Mouse (Mus musculus): ENCODE data around the gene Ankdd1a. TPM values are rescaled to one million over a fixed set of nuclear protein-coding genes. Genes with fewer than 3 reads are reported as not detected.

Ankdd1a gene
- not detected in 2 replicates for total RNA-seq (2012; rRNA removed)
- total RNA-seq (2014; rRNA removed) = not detected in 2 replicates
- polyA plus RNA-seq (2012; ENCODE audit: insufficient read length, low read depth) = not detected in 2 replicates

DNA sequence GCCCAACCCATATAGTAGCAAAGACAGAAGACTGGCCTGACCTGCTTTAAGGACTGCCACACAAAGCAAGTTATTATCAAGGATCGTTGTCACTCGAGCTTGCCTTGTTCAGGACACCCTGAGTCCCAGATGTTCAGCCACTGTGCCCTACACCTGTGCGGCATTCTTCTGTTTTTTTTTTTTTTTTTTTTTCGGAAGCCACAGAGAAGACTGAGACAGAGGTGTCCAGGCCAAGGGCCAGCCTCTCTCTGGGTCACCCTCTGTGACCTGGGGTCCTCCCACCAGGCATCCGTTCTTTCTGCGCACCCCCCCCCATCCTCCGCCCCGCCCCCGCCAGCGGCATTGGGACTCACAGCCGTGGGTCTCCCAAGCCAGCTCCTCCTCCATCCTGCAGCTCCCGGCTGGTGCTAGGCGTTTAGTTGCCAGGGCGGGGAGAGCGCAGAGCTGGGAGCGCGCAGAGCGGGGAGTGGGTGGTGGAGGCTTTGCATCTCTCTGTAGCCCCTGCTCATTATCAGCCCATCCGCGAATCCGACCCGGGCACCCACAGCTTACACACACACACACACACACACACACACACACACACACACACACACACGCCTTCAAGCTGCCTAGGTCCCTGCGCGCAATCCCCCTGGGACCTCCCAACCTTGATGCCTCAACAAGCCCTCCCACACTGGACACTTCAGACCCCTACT lies at the start of gene Ankdd1a:
Gene Ankdd1a, minus strand, starts transcription at position 387 of the 698 bp plus-strand sequence.
- no peak within 1 kb of the TSS for H3K9ac ChIP-seq (ENCODE audit: insufficient read depth, low read depth)
- DNase-seq (ENCODE audit: extremely low read depth) = no peak
- H3K9me3 ChIP-seq (replicated peaks; ENCODE audit: low read length) = no peaks in the 10 kb centered on the region
- H3K27me3 ChIP-seq (replicated peaks) = no peaks in the 10 kb centered on the region
- peaks cover 0 to 5% of the 10 kb centered on the region in 2 experiments; a peak in 2 of 4 replicates for H3K4me1 ChIP-seq (ENCODE audit: control insufficient read depth in 1 of 2, insufficient read depth in 2 of 2)
- in situ Hi-C loops (cut with MboI; ENCODE audit: low pct_ligation_motif_present, low pct_unique_long_range_greater_than_20kb, low sequenced_read_pairs) (loop anchor here (10.0 kb wide), 1 partner anchor 135 kb away; no protein-coding TSS in a partner anchor), dilution Hi-C loops (cut with MboI; ENCODE audit: extremely low pct_ligation_motif_present, extremely low pct_unique_long_range_greater_than_20kb, low sequenced_read_pairs) (no loop called here)
- TF ChIP-seq MXI1 (IDR thresholded peaks at IDR 0.05; ENCODE audit: low read depth, low read length) = no peak
- no peak for TF ChIP-seq MAX (IDR thresholded peaks at IDR 0.05; ENCODE audit: low read length)
- TF ChIP-seq BHLHE40 (IDR thresholded peaks at IDR 0.05; ENCODE audit: low read depth, low read length) = no peak
- no peak for TF ChIP-seq ETS1 (conservative IDR thresholded peaks at IDR 0.05; ENCODE audit: low read depth, low read length)
- no peak for TF ChIP-seq ZNF384 (IDR thresholded peaks at IDR 0.05; ENCODE audit: low read depth, low read length)
- no peak for TF ChIP-seq ZMIZ1 (IDR thresholded peaks at IDR 0.05; ENCODE audit: low read depth, low read length)
- no peak for TF ChIP-seq SIN3A (IDR thresholded peaks at IDR 0.05; ENCODE audit: low read length)
- no peak for TF ChIP-seq HCFC1 (IDR thresholded peaks at IDR 0.05; ENCODE audit: low read depth, low read length)
- TF ChIP-seq JUND (conservative IDR thresholded peaks at IDR 0.05; ENCODE audit: low read depth, low read length) = no peak
- TF ChIP-seq ZKSCAN1 (IDR thresholded peaks at IDR 0.05; ENCODE audit: borderline replicate concordance, low read depth, low read length) = no peak
- no peak within 1 kb of the TSS for H3K4me2 ChIP-seq (ENCODE audit: insufficient read depth, low read depth, poor library complexity, severe bottlenecking)
- H3K4me3 ChIP-seq (replicated peaks in 1 of 3; ENCODE audit: low read depth in 2 of 3, low read length in 2 of 3, poor library complexity in 1 of 3) = no peak within 1 kb of the TSS
- no peaks in the 10 kb centered on the region for H3K36me3 ChIP-seq (replicated peaks in 1 of 2; ENCODE audit: control insufficient read depth in 1 of 2, insufficient read depth in 1 of 2, low read length in 1 of 2)
- H3K27ac ChIP-seq (ENCODE audit: insufficient read depth, low read depth) = no peak within 1 kb of the TSS
- H3K79me2 ChIP-seq (replicated peaks; ENCODE audit: control insufficient read depth, extremely low read depth, insufficient read depth, poor library complexity, severe bottlenecking) = no peaks in the 10 kb centered on the region

DNA sequence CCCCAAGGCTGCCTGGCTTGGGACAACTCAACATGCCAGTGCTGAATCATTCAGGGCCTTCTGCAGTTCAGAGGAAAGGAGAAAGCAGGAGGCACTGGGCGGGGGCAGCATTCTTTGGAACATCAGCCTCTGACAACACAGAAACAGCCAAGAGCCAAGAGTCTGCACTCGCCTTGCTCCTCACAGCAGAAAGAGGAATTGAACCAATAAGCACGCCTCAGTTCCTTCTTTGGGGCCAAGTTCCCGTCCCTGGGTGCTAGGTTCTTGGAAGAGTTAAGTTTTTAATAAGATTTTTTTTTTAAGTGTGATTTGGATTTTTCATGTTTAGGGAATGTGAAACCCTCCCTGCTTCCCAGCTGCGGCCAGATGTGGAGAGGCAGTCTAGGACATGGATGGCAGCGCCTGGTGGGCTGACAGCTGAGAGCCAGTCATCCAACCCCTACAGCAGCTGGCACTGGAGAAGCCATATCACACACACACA lies 49.5 kb upstream of the Ankdd1a start:
- Histone ChIP-seq H3K4me3 (replicated peaks in 1 of 3; ENCODE audit: low read depth in 2 of 3, low read length in 2 of 3, poor library complexity in 1 of 3) (no peak overlapping the region), H3K36me3 (replicated peaks in 1 of 2; ENCODE audit: control insufficient read depth in 1 of 2, insufficient read depth in 1 of 2, low read length in 1 of 2) (peaks cover 62 to 76% of the 10 kb centered on the region in 2 experiments), H3K9me3 (replicated peaks; ENCODE audit: low read length) (no peaks in the 10 kb centered on the region), H3K27me3 (replicated peaks) (no peaks in the 10 kb centered on the region), H3K9ac (ENCODE audit: insufficient read depth, low read depth) (0 out of 2 replicates have a peak overlapping the region, but pooled peaks have one; percentile 2), H3K27ac (ENCODE audit: insufficient read depth, low read depth) (peak overlapping the region; percentile 63), H3K79me2 (replicated peaks; ENCODE audit: control insufficient read depth, extremely low read depth, insufficient read depth, poor library complexity, severe bottlenecking) (peaks cover 20% of the 10 kb centered on the region), H3K4me1 (ENCODE audit: control insufficient read depth in 1 of 2, insufficient read depth in 2 of 2) (peaks cover 26 to 55% of the 10 kb centered on the region in 2 experiments), H3K4me2 (ENCODE audit: insufficient read depth, low read depth, poor library complexity, severe bottlenecking) (peak overlapping the region; percentile 58; the same call in 1 of the 2 replicates)
- no peak for TF ChIP-seq ZC3H11A (IDR thresholded peaks at IDR 0.05; ENCODE audit: low read depth, low read length)
- no peak for TF ChIP-seq POLR2A (IDR thresholded peaks at IDR 0.05; ENCODE audit: low read depth, low read length)
- TF ChIP-seq ZNF384 (IDR thresholded peaks at IDR 0.05; ENCODE audit: low read depth, low read length) = peak; percentile 45; the same call in 1 of the 2 replicates
- TF ChIP-seq IRF4 (IDR thresholded peaks at IDR 0.05; ENCODE audit: low read depth, low read length) = peak; percentile 80
- TF ChIP-seq MAX (IDR thresholded peaks at IDR 0.05; ENCODE audit: low read length) = no peak
- TF ChIP-seq EP300 (IDR thresholded peaks at IDR 0.05; ENCODE audit: low read length) = peak; percentile 64
- dilution Hi-C loops (cut with MboI; ENCODE audit: extremely low pct_ligation_motif_present, extremely low pct_unique_long_range_greater_than_20kb, low sequenced_read_pairs) (no loop called here), in situ Hi-C loops (cut with MboI; ENCODE audit: low pct_ligation_motif_present, low pct_unique_long_range_greater_than_20kb, low sequenced_read_pairs) (no loop called here)
- DNase-seq (ENCODE audit: extremely low read depth) = peak; percentile 54

All from CH12.LX (cell line).